Mouse (Mus musculus): ENCODE data around the gene Baiap2. TPM values are rescaled to one million over a fixed set of nuclear protein-coding genes. Genes with fewer than 3 reads are reported as not detected.

The Baiap2 gene
- polyA plus RNA-seq, 1 experiment from 2014 or later, result 7.0 TPM

- no peak for ATAC-seq
Measured at GRCm38 (mm10) chr11:119986751-119987425, 44.3 kb downstream of the Baiap2 start.

GRCm38 (mm10) chr11:119987876-119988275 is 45.3 kb downstream of the Baiap2 start:
- WGBS (ENCODE audit: insufficient replicate concordance), result 68% methylated on average over 7 of the region's 7 CpGs

More at GRCm38 (mm10) chr11:119986751-119987425, 44.3 kb downstream of the Baiap2 start:
- H3K4me3 ChIP-seq, result no peak overlapping the region
- no peak overlapping the region for H3K27ac ChIP-seq
- no peak overlapping the region for H3K9ac ChIP-seq
- H3K36me3 ChIP-seq, result peaks cover 5% of the 10 kb centered on the region; the same call in 1 of the 2 replicates
- no peaks in the 10 kb centered on the region for H3K9me3 ChIP-seq (replicated peaks)
- no peak overlapping the region for H3K4me2 ChIP-seq
- WGBS (ENCODE audit: insufficient replicate concordance), result 62% methylated on average over 9 of the region's 9 CpGs
- no peaks in the 10 kb centered on the region for H3K27me3 ChIP-seq (replicated peaks)
- peaks cover 7% of the 10 kb centered on the region for H3K4me1 ChIP-seq

GRCm38 (mm10) chr11:119988391-119988790 is 45.8 kb downstream of the Baiap2 start:
- 77% methylated on average over 7 of the region's 7 CpGs for WGBS (ENCODE audit: insufficient replicate concordance)
- no peak for ATAC-seq
- Histone ChIP-seq H3K4me1 (peaks cover 7% of the 10 kb centered on the region), H3K9me3 (replicated peaks) (no peaks in the 10 kb centered on the region), H3K27ac (no peak overlapping the region), H3K4me2 (no peak overlapping the region), H3K9ac (no peak overlapping the region), H3K36me3 (peaks cover 3% of the 10 kb centered on the region; the same call in 1 of the 2 replicates), H3K27me3 (replicated peaks) (no peaks in the 10 kb centered on the region), H3K4me3 (no peak overlapping the region)

More at GRCm38 (mm10) chr11:119987876-119988275, 45.3 kb downstream of the Baiap2 start:
- H3K4me1 ChIP-seq, result peaks cover 7% of the 10 kb centered on the region
- H3K27me3 ChIP-seq (replicated peaks), result no peaks in the 10 kb centered on the region
- H3K9me3 ChIP-seq (replicated peaks), result no peaks in the 10 kb centered on the region
- no peak for ATAC-seq
- H3K9ac ChIP-seq, result no peak overlapping the region
- H3K4me2 ChIP-seq, result no peak overlapping the region
- H3K27ac ChIP-seq, result no peak overlapping the region
- peaks cover 4% of the 10 kb centered on the region; the same call in 1 of the 2 replicates for H3K36me3 ChIP-seq
- no peak overlapping the region for H3K4me3 ChIP-seq

GRCm38 (mm10) chr11:119989115-119989564 is 46.6 kb downstream of the Baiap2 start:
- no peaks in the 10 kb centered on the region for H3K9me3 ChIP-seq (replicated peaks)
- no peak overlapping the region for H3K4me2 ChIP-seq
- 63% methylated on average over 10 of the region's 10 CpGs for WGBS (ENCODE audit: insufficient replicate concordance)
- no peak for ATAC-seq
- no peak overlapping the region for H3K9ac ChIP-seq
- H3K4me1 ChIP-seq, result peaks cover 7% of the 10 kb centered on the region
- H3K27ac ChIP-seq, result no peak overlapping the region
- no peak overlapping the region for H3K4me3 ChIP-seq
- no peaks in the 10 kb centered on the region for H3K27me3 ChIP-seq (replicated peaks)
- H3K36me3 ChIP-seq, result peaks cover under 1% of the 10 kb centered on the region; the same call in 1 of the 2 replicates

- Histone ChIP-seq H3K27me3 (replicated peaks) (no peaks in the 10 kb centered on the region), H3K36me3 (peaks cover 13% of the 10 kb centered on the region), H3K9ac (no peak overlapping the region), H3K9me3 (replicated peaks) (no peaks in the 10 kb centered on the region), H3K4me2 (no peak overlapping the region), H3K27ac (no peak overlapping the region), H3K4me3 (no peak overlapping the region), H3K4me1 (peaks cover 7% of the 10 kb centered on the region)
- no peak for ATAC-seq
- 63% methylated on average over 10 of the region's 10 CpGs for WGBS (ENCODE audit: insufficient replicate concordance)
Measured at GRCm38 (mm10) chr11:119990658-119991337, 48.2 kb downstream of the Baiap2 start.

GRCm38 (mm10) chr11:119991338-119991678 is 48.7 kb downstream of the Baiap2 start:
- Histone ChIP-seq H3K27ac (no peak overlapping the region), H3K9me3 (replicated peaks) (no peaks in the 10 kb centered on the region), H3K4me1 (peaks cover 7% of the 10 kb centered on the region), H3K36me3 (peaks cover 17% of the 10 kb centered on the region), H3K4me2 (no peak overlapping the region), H3K27me3 (replicated peaks) (no peaks in the 10 kb centered on the region), H3K9ac (no peak overlapping the region), H3K4me3 (no peak overlapping the region)
- ATAC-seq, result no peak
- WGBS (ENCODE audit: insufficient replicate concordance), result 8% methylated on average over 10 of the region's 10 CpGs

GRCm38 (mm10) chr11:119997351-119997750 is 54.8 kb downstream of the Baiap2 start:
- ATAC-seq, result no peak
- no peak overlapping the region for H3K4me2 ChIP-seq
- H3K9me3 ChIP-seq (replicated peaks), result no peaks in the 10 kb centered on the region
- H3K36me3 ChIP-seq, result peaks cover 47% of the 10 kb centered on the region
- H3K4me1 ChIP-seq, result no peaks in the 10 kb centered on the region
- no peak overlapping the region for H3K27ac ChIP-seq
- no peak overlapping the region for H3K4me3 ChIP-seq
- H3K9ac ChIP-seq, result no peak overlapping the region
- WGBS (ENCODE audit: insufficient replicate concordance), result 83% methylated on average over 16 of the region's 16 CpGs
- no peaks in the 10 kb centered on the region for H3K27me3 ChIP-seq (replicated peaks)

- 72% methylated on average over 5 of the region's 5 CpGs for WGBS (ENCODE audit: insufficient replicate concordance)
- H3K27me3 ChIP-seq (replicated peaks), result no peaks in the 10 kb centered on the region
- H3K9me3 ChIP-seq (replicated peaks), result no peaks in the 10 kb centered on the region
- H3K9ac ChIP-seq, result no peak overlapping the region
- ATAC-seq, result no peak
- H3K4me1 ChIP-seq, result no peaks in the 10 kb centered on the region
- H3K4me3 ChIP-seq, result no peak overlapping the region
- H3K27ac ChIP-seq, result no peak overlapping the region
- no peak overlapping the region for H3K4me2 ChIP-seq
- H3K36me3 ChIP-seq, result peaks cover 25% of the 10 kb centered on the region; the same call in 1 of the 2 replicates
Measured at GRCm38 (mm10) chr11:120002041-120002440, 59.5 kb downstream of the Baiap2 start.

- ATAC-seq, result no peak
- no peak overlapping the region for H3K9ac ChIP-seq
- no peaks in the 10 kb centered on the region for H3K4me1 ChIP-seq
- no peak overlapping the region for H3K4me3 ChIP-seq
- H3K27me3 ChIP-seq (replicated peaks), result no peaks in the 10 kb centered on the region
- no peak overlapping the region for H3K27ac ChIP-seq
- WGBS (ENCODE audit: insufficient replicate concordance), result 81% methylated on average over 7 of the region's 7 CpGs
- no peak overlapping the region for H3K4me2 ChIP-seq
- H3K9me3 ChIP-seq (replicated peaks), result no peaks in the 10 kb centered on the region
- H3K36me3 ChIP-seq, result peaks cover 19% of the 10 kb centered on the region; the same call in 1 of the 2 replicates
Measured at GRCm38 (mm10) chr11:120002634-120003220, 60.2 kb downstream of the Baiap2 start.

GRCm38 (mm10) chr11:120005434-120006317 is 63.1 kb downstream of the Baiap2 start:
- Histone ChIP-seq H3K4me3 (no peak overlapping the region), H3K9ac (no peak overlapping the region), H3K4me2 (no peak overlapping the region), H3K4me1 (no peaks in the 10 kb centered on the region), H3K9me3 (replicated peaks) (no peaks in the 10 kb centered on the region), H3K27ac (no peak overlapping the region), H3K27me3 (replicated peaks) (peaks cover 14% of the 10 kb centered on the region), H3K36me3 (0 out of 2 replicates have a peak, but pooled peaks cover 4% of the 10 kb centered on the region)
- WGBS (ENCODE audit: insufficient replicate concordance), result 77% methylated on average over 18 of the region's 18 CpGs
- no peak for ATAC-seq

- no peak overlapping the region for H3K4me2 ChIP-seq
- no peaks in the 10 kb centered on the region for H3K36me3 ChIP-seq
- no peak overlapping the region for H3K27ac ChIP-seq
- peaks cover 33% of the 10 kb centered on the region for H3K27me3 ChIP-seq (replicated peaks)
- no peaks in the 10 kb centered on the region for H3K4me1 ChIP-seq
- 43% methylated on average over 4 of the region's 4 CpGs for WGBS (ENCODE audit: insufficient replicate concordance)
- H3K9ac ChIP-seq, result no peak overlapping the region
- H3K4me3 ChIP-seq, result no peak overlapping the region
- no peak for ATAC-seq
- H3K9me3 ChIP-seq (replicated peaks), result no peaks in the 10 kb centered on the region
Measured at GRCm38 (mm10) chr11:120007496-120008080, 65.0 kb downstream of the Baiap2 start.

Measured in liver, embryonic 12.5 days (tissue).